Mouse (Mus musculus) kidney, embryonic 16.5 days (tissue): Measurements from ENCODE around the gene Yif1a. TPM values are rescaled to one million over a fixed set of nuclear protein-coding genes. Genes with fewer than 3 reads are reported as not detected.

Experiments used
- ATAC-seq: fragments of 200-750 bp; cut with Nextera tagmentation; 2 replicates; pipeline ENCODE4 v1.8.0; 2017; ENCODE audit warnings: moderate TSS enrichment; ENCODE audit not compliant: low FRiP score, low TSS enrichment
- H3K27ac ChIP-seq: fragments of 300-500 bp; sonication (generic); 2 replicates; pipeline ENCODE4 v1.5.1; 2014; ENCODE audit warnings: low read length
- H3K27me3 ChIP-seq: fragments of 300-500 bp; sonication (generic); 2 replicates; pipeline ENCODE4 v1.6.1; 2014; ENCODE audit warnings: low read length, control low read depth, mixed read lengths; ENCODE audit not compliant: insufficient read depth
- H3K36me3 ChIP-seq: fragments of 300-500 bp; sonication (generic); 2 replicates; pipeline ENCODE4 v1.6.1; 2014; ENCODE audit warnings: low read length, control low read depth, mixed read lengths; ENCODE audit not compliant: insufficient read depth
- H3K4me1 ChIP-seq: fragments of 300-500 bp; sonication (generic); 2 replicates; pipeline ENCODE4 v1.6.1; 2014; ENCODE audit warnings: low read length, control low read depth, mixed read lengths; ENCODE audit not compliant: insufficient read depth
- H3K4me2 ChIP-seq: fragments of 300-500 bp; sonication (generic); replicated peaks from 2 replicates; pipeline ENCODE4 v1.6.1; 2014; ENCODE audit warnings: low read depth, low read length
- H3K4me3 ChIP-seq: fragments of 300-500 bp; sonication (generic); 2 replicates; pipeline ENCODE4 v1.5.1; 2014; ENCODE audit warnings: mild to moderate bottlenecking, low read length
- H3K9ac ChIP-seq: fragments of 300-500 bp; sonication (generic); replicated peaks from 2 replicates; pipeline ENCODE4 v1.6.1; 2014; ENCODE audit warnings: low read length
- H3K9me3 ChIP-seq: fragments of 300-500 bp; sonication (generic); 2 replicates; pipeline ENCODE4 v1.6.1; 2016; ENCODE audit warnings: low read length, control low read depth
- WGBS: fragments of 180-500 bp; shearing (Covaris S2); extraction: QIAGEN DNeasy Blood & Tissue Kit; methylation state at CpG from one replicate; pipeline ENCODE4 v1.1.7; 2014; 5-methylcytosine and 5-hydroxymethylcytosine counted together
- polyA plus RNA-seq: library from polyadenylated mRNA; unstranded; fragments of >200 nt; fragmentation: Nextera tagmentation; extraction: Ambion mirVana; gene quantifications from 2 replicates; pipeline ENCODE4 v1.2.1, GENCODE M21; 2015

Yif1a gene
- polyA plus RNA-seq, 1 experiment from 2014 or later: 122 TPM

- Histone ChIP-seq H3K9me3 (no peaks in the 10 kb centered on the region), H3K4me3 (peak overlapping the region; percentile 62), H3K9ac (no peak overlapping the region), H3K4me1 (peaks cover 58% of the 10 kb centered on the region), H3K27ac (no peak overlapping the region), H3K4me2 (peak overlapping the region; percentile 77), H3K36me3 (no peaks in the 10 kb centered on the region), H3K27me3 (peaks cover 22% of the 10 kb centered on the region)
- no peak for ATAC-seq
- WGBS: 74% methylated on average over 5 of the region's 5 CpGs
Observed at GRCm38 (mm10) chr19:5069486-5069885, 18.9 kb upstream of the Yif1a start.

GRCm38 (mm10) chr19:5069978-5070377 lies 18.4 kb upstream of the Yif1a start:
- H3K9ac ChIP-seq: peak overlapping the region; percentile 42
- peak overlapping the region; percentile 77 for H3K4me2 ChIP-seq
- 80% methylated on average over 7 of the region's 7 CpGs for WGBS
- no peaks in the 10 kb centered on the region for H3K9me3 ChIP-seq
- H3K36me3 ChIP-seq: no peaks in the 10 kb centered on the region
- peaks cover 22% of the 10 kb centered on the region for H3K27me3 ChIP-seq
- 0 out of 2 replicates have a peak overlapping the region, but pooled peaks have one; percentile 54 for H3K27ac ChIP-seq
- H3K4me3 ChIP-seq: peak overlapping the region; percentile 62
- no peak for ATAC-seq
- peaks cover 55% of the 10 kb centered on the region for H3K4me1 ChIP-seq

- Histone ChIP-seq H3K36me3 (no peaks in the 10 kb centered on the region), H3K4me1 (peaks cover 52% of the 10 kb centered on the region), H3K4me2 (peak overlapping the region; percentile 77), H3K27ac (peak overlapping the region; percentile 86), H3K9me3 (no peaks in the 10 kb centered on the region), H3K4me3 (peak overlapping the region; percentile 62), H3K27me3 (peaks cover 22% of the 10 kb centered on the region), H3K9ac (peak overlapping the region; percentile 61)
- WGBS: 11% methylated on average over 11 of the region's 11 CpGs
- no peak for ATAC-seq
Observed at GRCm38 (mm10) chr19:5071077-5071476, 17.3 kb upstream of the Yif1a start.

GRCm38 (mm10) chr19:5071545-5072369 lies 16.6 kb upstream of the Yif1a start:
- no peaks in the 10 kb centered on the region for H3K36me3 ChIP-seq
- peak overlapping the region; percentile 62 for H3K4me3 ChIP-seq
- H3K4me1 ChIP-seq: peaks cover 51% of the 10 kb centered on the region
- peak overlapping the region; percentile 77 for H3K4me2 ChIP-seq
- peak overlapping the region; percentile 61 for H3K9ac ChIP-seq
- WGBS: under 1% methylated on average over 39 of the region's 40 CpGs
- H3K9me3 ChIP-seq: no peaks in the 10 kb centered on the region
- peak overlapping the region; percentile 88 for H3K27ac ChIP-seq
- peaks cover 22% of the 10 kb centered on the region for H3K27me3 ChIP-seq
- ATAC-seq: peak; percentile 77

GRCm38 (mm10) chr19:5072389-5073019 lies 15.8 kb upstream of the Yif1a start:
- Histone ChIP-seq H3K9ac (peak overlapping the region; percentile 61), H3K4me2 (peak overlapping the region; percentile 77), H3K27me3 (peaks cover 18% of the 10 kb centered on the region), H3K4me3 (peak overlapping the region; percentile 62), H3K36me3 (no peaks in the 10 kb centered on the region), H3K9me3 (no peaks in the 10 kb centered on the region), H3K27ac (peak overlapping the region; percentile 88), H3K4me1 (peaks cover 44% of the 10 kb centered on the region)
- ATAC-seq: peak; percentile 21
- 2% methylated on average over 20 of the region's 20 CpGs for WGBS

GRCm38 (mm10) chr19:5073028-5073427 lies 15.3 kb upstream of the Yif1a start:
- ATAC-seq: no peak
- H3K36me3 ChIP-seq: no peaks in the 10 kb centered on the region
- H3K9me3 ChIP-seq: no peaks in the 10 kb centered on the region
- H3K4me2 ChIP-seq: peak overlapping the region; percentile 77
- peaks cover 38% of the 10 kb centered on the region for H3K4me1 ChIP-seq
- peak overlapping the region; percentile 62 for H3K4me3 ChIP-seq
- peak overlapping the region; percentile 88 for H3K27ac ChIP-seq
- WGBS: 2% methylated on average over 15 of the region's 15 CpGs
- peaks cover 17% of the 10 kb centered on the region for H3K27me3 ChIP-seq
- H3K9ac ChIP-seq: no peak overlapping the region

GRCm38 (mm10) chr19:5073518-5073917 lies 14.8 kb upstream of the Yif1a start:
- no peaks in the 10 kb centered on the region for H3K9me3 ChIP-seq
- H3K36me3 ChIP-seq: no peaks in the 10 kb centered on the region
- peaks cover 14% of the 10 kb centered on the region for H3K27me3 ChIP-seq
- 34% methylated on average over 5 of the region's 5 CpGs for WGBS
- no peak overlapping the region for H3K4me3 ChIP-seq
- peak overlapping the region; percentile 77; the same call in 1 of the 2 replicates for H3K4me2 ChIP-seq
- peaks cover 34% of the 10 kb centered on the region for H3K4me1 ChIP-seq
- no peak overlapping the region for H3K27ac ChIP-seq
- ATAC-seq: no peak
- H3K9ac ChIP-seq: no peak overlapping the region

- 96% methylated on average over 1 of the region's 1 CpGs for WGBS
- ATAC-seq: no peak
- no peaks in the 10 kb centered on the region for H3K36me3 ChIP-seq
Observed at GRCm38 (mm10) chr19:5079279-5079678, 9.1 kb upstream of the Yif1a start.

GRCm38 (mm10) chr19:5082005-5082404 lies 6.3 kb upstream of the Yif1a start:
- H3K4me2 ChIP-seq: no peak overlapping the region
- peaks cover 67% of the 10 kb centered on the region for H3K27me3 ChIP-seq
- H3K4me1 ChIP-seq: peaks cover 10% of the 10 kb centered on the region
- no peaks in the 10 kb centered on the region for H3K36me3 ChIP-seq
- no peak overlapping the region for H3K9ac ChIP-seq
- no peak overlapping the region for H3K27ac ChIP-seq
- no peaks in the 10 kb centered on the region for H3K9me3 ChIP-seq
- ATAC-seq: no peak
- 70% methylated on average over 18 of the region's 18 CpGs for WGBS
- no peak overlapping the region for H3K4me3 ChIP-seq

More at GRCm38 (mm10) chr19:5079279-5079678, 9.1 kb upstream of the Yif1a start:
- no peak overlapping the region for H3K27ac ChIP-seq
- H3K4me3 ChIP-seq: no peak overlapping the region
- no peaks in the 10 kb centered on the region for H3K4me1 ChIP-seq
- H3K9me3 ChIP-seq: no peaks in the 10 kb centered on the region
- H3K27me3 ChIP-seq: peaks cover 43% of the 10 kb centered on the region
- H3K4me2 ChIP-seq: no peak overlapping the region
- no peak overlapping the region for H3K9ac ChIP-seq

- Histone ChIP-seq H3K9ac (no peak overlapping the region), H3K27me3 (peaks cover 67% of the 10 kb centered on the region), H3K9me3 (no peaks in the 10 kb centered on the region), H3K4me3 (no peak overlapping the region), H3K36me3 (no peaks in the 10 kb centered on the region), H3K4me2 (no peak overlapping the region), H3K27ac (no peak overlapping the region), H3K4me1 (peaks cover 13% of the 10 kb centered on the region)
- ATAC-seq: no peak
- WGBS: 71% methylated on average over 24 of the region's 24 CpGs
Observed at GRCm38 (mm10) chr19:5082596-5082995, 5.7 kb upstream of the Yif1a start.
